Mouse (Mus musculus) C2C12 (cell line): ENCODE results near the gene Hoxa7.

Experiments used
- CTCF ChIP-seq: IDR thresholded peaks from one replicate; pipeline ENCODE4 v1.5.1; 2011; ENCODE audit not compliant: control insufficient read depth, insufficient read depth, insufficient read length
- MAX ChIP-seq: IDR thresholded peaks from one replicate; pipeline ENCODE4 v1.6.1; 2011; ENCODE audit warnings: mild to moderate bottlenecking, control low read depth

DNA sequence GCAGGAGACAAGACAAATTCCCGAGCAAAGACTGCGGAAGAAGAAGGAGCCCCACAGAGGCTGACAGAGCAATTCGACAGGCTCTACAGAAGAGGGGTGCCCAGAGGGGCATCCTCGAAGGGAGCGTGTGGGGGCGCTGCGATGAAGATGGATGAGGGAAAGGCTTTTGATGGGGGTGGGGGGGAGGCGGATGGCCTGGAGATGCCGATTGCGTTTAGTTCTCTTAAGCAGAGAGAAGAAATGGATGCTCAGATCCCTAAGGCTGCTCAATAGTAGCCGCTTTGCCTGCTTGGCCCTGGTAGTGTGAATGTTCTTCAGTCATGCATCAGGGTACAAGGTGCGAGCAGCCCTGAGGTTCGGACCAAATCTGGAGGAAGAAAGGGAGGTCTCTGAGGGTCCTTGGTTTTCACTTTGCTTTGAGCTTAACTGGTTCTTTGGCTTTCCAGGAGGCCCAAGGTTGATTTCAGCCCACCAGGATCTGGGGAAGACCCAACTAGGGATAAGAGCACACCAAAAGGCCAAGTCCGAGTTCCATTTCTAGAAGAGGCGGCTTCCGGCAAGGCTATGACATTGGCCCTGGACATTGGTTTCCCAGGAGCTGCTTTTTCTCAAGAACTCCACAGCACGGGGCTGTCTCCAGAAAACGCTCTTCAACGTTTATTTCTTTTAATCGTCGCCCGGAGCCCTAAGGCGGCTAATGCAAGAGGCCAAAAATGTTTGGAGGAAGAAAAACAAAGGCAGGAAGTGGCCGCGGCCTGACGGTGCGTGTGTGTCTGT, 27.2 kb upstream of the Hoxa7 start:
- TF ChIP-seq MAX (no peak), CTCF (no peak)
